Comparison of ENCODE assay signal across 8 mouse cellular contexts in the genomic region with DNA sequence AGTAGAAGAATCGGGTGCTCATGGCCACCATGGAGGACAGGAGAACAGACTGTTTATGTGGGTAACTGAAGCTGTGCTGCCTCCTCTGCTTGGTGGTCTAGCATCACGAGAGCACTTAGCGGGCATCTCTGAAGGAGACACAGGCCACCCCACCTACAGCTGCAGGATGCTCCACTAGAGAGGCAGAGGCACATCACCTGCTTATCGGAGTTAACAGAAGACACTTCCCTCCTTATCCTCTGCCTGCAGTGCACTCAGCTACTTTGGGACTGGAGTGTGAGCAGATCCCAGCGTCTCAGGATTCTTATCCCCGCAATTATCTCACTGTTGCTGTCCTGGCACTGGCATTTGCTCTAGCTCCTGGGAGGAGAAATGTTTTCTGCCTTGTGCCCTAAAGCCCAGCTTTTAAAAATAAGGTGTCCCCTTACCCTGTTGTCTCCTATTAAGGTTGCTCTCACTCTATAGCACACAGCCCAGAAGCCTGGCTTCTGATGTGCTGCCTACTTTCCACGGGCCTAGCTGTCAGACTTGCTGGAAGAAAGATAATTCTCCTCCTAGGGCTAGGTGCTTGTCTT. TPM values are rescaled to one million over a fixed set of nuclear protein-coding genes. Genes with fewer than 3 reads are reported as not detected.
DNase-seq lines count a peak whose midpoint lies in the region; ATAC-seq and TF ChIP-seq lines count a peak whose summit lies in the region.

No protein-coding gene starts in this region.

- no peaks in the 10 kb centered on the region for H3K27me3 ChIP-seq in kidney, embryonic 15.5 days
- H3K27me3 ChIP-seq in kidney, adult 2 months (replicated peaks; ENCODE audit: control insufficient read depth, insufficient read depth, low read length) = no peaks in the 10 kb centered on the region
- no peaks in the 10 kb centered on the region for H3K27me3 ChIP-seq in forebrain, embryonic 11.5 days (ENCODE audit: control insufficient read depth, insufficient read depth, low read length)
- peaks cover 21% of the 10 kb centered on the region for H3K27me3 ChIP-seq in liver, embryonic 11.5 days (replicated peaks; ENCODE audit: control insufficient read depth, insufficient read depth, low read length)
- H3K27me3 ChIP-seq in spleen, adult 2 months (ENCODE audit: control insufficient read depth, insufficient read depth, low read length) = peaks cover 8% of the 10 kb centered on the region; the same call in 1 of the 2 replicates

- 0 out of 2 replicates have a peak overlapping the region, but pooled peaks have one; percentile 50 for H3K9ac ChIP-seq in kidney, embryonic 15.5 days
- peak overlapping the region; percentile 79 for H3K9ac ChIP-seq in forebrain, embryonic 11.5 days (ENCODE audit: low read length)
- peak overlapping the region; percentile 69 for H3K9ac ChIP-seq in liver, embryonic 11.5 days (ENCODE audit: low read depth, low read length)

- peak overlapping the region; percentile 72 for H3K4me2 ChIP-seq in kidney, embryonic 15.5 days
- peak overlapping the region; percentile 77; the same call in 1 of the 2 replicates for H3K4me2 ChIP-seq in forebrain, embryonic 11.5 days (ENCODE audit: low read depth, low read length, severe bottlenecking)
- H3K4me2 ChIP-seq in liver, embryonic 11.5 days = peak overlapping the region; percentile 68

- peak overlapping the region; percentile 87 for H3K27ac ChIP-seq in kidney, embryonic 15.5 days
- H3K27ac ChIP-seq in kidney, adult 2 months (ENCODE audit: insufficient read depth, low read depth, low read length) = no peak overlapping the region
- 0 out of 2 replicates have a peak overlapping the region, but pooled peaks have one; percentile 59 for H3K27ac ChIP-seq in forebrain, embryonic 11.5 days (ENCODE audit: low read depth, low read length)
- peak overlapping the region; percentile 85 for H3K27ac ChIP-seq in liver, embryonic 11.5 days (ENCODE audit: low read depth, low read length)
- peak overlapping the region; percentile 38; the same call in 1 of the 2 replicates for H3K27ac ChIP-seq in spleen, adult 2 months (ENCODE audit: insufficient read depth, low read length)

- TF ChIP-seq POLR2A in kidney, adult 2 months (IDR thresholded peaks at IDR 0.05; ENCODE audit: low read depth, low read length) = no peak
- TF ChIP-seq POLR2A in spleen, adult 2 months (IDR thresholded peaks at IDR 0.05; ENCODE audit: low read depth, low read length) = no peak

- H3K4me3 ChIP-seq in kidney, embryonic 15.5 days (replicated peaks) = peak overlapping the region; percentile 47
- no peak overlapping the region for H3K4me3 ChIP-seq in kidney, adult 2 months (ENCODE audit: insufficient read depth, low read depth, low read length)
- H3K4me3 ChIP-seq in forebrain, embryonic 11.5 days (ENCODE audit: low read depth, low read length) = peak overlapping the region; percentile 53
- H3K4me3 ChIP-seq in liver, embryonic 11.5 days (ENCODE audit: low read depth, low read length) = peak overlapping the region; percentile 51
- H3K4me3 ChIP-seq in spleen, adult 2 months (ENCODE audit: extremely low read depth, insufficient read depth, insufficient read length) = peak overlapping the region; percentile 23; the same call in 1 of the 2 replicates

- no peak for DNase-seq in kidney, adult 2 months
- peak; percentile 57 for DNase-seq in forebrain, embryonic 11.5 days (ENCODE audit: low spot score)
- DNase-seq in liver, embryonic 11.5 days (ENCODE audit: low spot score) = peak; percentile 61
- DNase-seq in spleen, adult 2 months (ENCODE audit: low read depth in 1 of 2, low spot score in 2 of 2) = no peak
- no peak for DNase-seq in layer of hippocampus, adult 9-11 months
- DNase-seq in right cerebral cortex, postnatal 36 days (ENCODE audit: low spot score in 2 of 2) = no peak
- no peak for DNase-seq in left cerebral cortex, adult 8-10 months (ENCODE audit: low spot score in 2 of 2)

- WGBS in kidney, embryonic 15.5 days = 10% methylated on average over 7 of the region's 7 CpGs
- WGBS in kidney, adult 2 months = 13% methylated on average over 7 of the region's 7 CpGs
- 25% methylated on average over 7 of the region's 7 CpGs for WGBS in forebrain, embryonic 11.5 days
- WGBS in liver, embryonic 11.5 days = 11% methylated on average over 7 of the region's 7 CpGs
- WGBS in spleen, adult 2 months = 21% methylated on average over 7 of the region's 7 CpGs

- H3K36me3 ChIP-seq in kidney, embryonic 15.5 days = peaks cover 9% of the 10 kb centered on the region; the same call in 1 of the 2 replicates
- no peaks in the 10 kb centered on the region for H3K36me3 ChIP-seq in kidney, adult 2 months (ENCODE audit: control insufficient read depth, insufficient read depth, low read length)
- H3K36me3 ChIP-seq in forebrain, embryonic 11.5 days (ENCODE audit: control insufficient read depth, insufficient read depth, low read length) = no peaks in the 10 kb centered on the region
- H3K36me3 ChIP-seq in liver, embryonic 11.5 days (ENCODE audit: control insufficient read depth, insufficient read depth, low read length) = no peaks in the 10 kb centered on the region
- no peaks in the 10 kb centered on the region for H3K36me3 ChIP-seq in spleen, adult 2 months (ENCODE audit: control insufficient read depth, insufficient read depth, low read length)

- no peak for TF ChIP-seq CTCF in kidney, adult 2 months (conservative IDR thresholded peaks at IDR 0.05; ENCODE audit: insufficient read depth, insufficient read length, low read depth, low read length)
- no peak for TF ChIP-seq CTCF in spleen, adult 2 months (IDR thresholded peaks at IDR 0.05; ENCODE audit: extremely low read depth, insufficient read depth, insufficient read length, insufficient replicate concordance)

- no peak; the same call in 1 of the 2 replicates for ATAC-seq in kidney, embryonic 15.5 days (replicated peaks; ENCODE audit: low FRiP score)
- no peak for ATAC-seq in forebrain, embryonic 11.5 days (replicated peaks; ENCODE audit: low FRiP score)
- peak; percentile 91 for ATAC-seq in liver, embryonic 11.5 days (replicated peaks; ENCODE audit: low FRiP score)

- H3K9me3 ChIP-seq in kidney, embryonic 15.5 days (replicated peaks) = no peaks in the 10 kb centered on the region
- no peaks in the 10 kb centered on the region for H3K9me3 ChIP-seq in forebrain, embryonic 11.5 days (ENCODE audit: control insufficient read depth, low read length)
- H3K9me3 ChIP-seq in liver, embryonic 11.5 days (ENCODE audit: control insufficient read depth, low read length) = no peaks in the 10 kb centered on the region

- peaks cover 74% of the 10 kb centered on the region for H3K4me1 ChIP-seq in kidney, embryonic 15.5 days
- no peaks in the 10 kb centered on the region for H3K4me1 ChIP-seq in kidney, adult 2 months (ENCODE audit: control insufficient read depth, insufficient read depth, low read length)
- H3K4me1 ChIP-seq in forebrain, embryonic 11.5 days (replicated peaks; ENCODE audit: control insufficient read depth, insufficient read depth, low read length) = peaks cover 53% of the 10 kb centered on the region
- H3K4me1 ChIP-seq in liver, embryonic 11.5 days (replicated peaks; ENCODE audit: control insufficient read depth, insufficient read depth, low read length) = peaks cover 66% of the 10 kb centered on the region
- no peaks in the 10 kb centered on the region; the same call in 1 of the 2 replicates for H3K4me1 ChIP-seq in spleen, adult 2 months (ENCODE audit: control insufficient read depth, insufficient read depth, insufficient read length)

RNA-seq across cellular contexts. Expression of a gene that starts 1.6 kb away (rescaled TPM):
- 8.7 and 9.4 TPM in 2 replicates for polyA plus RNA-seq in kidney, embryonic 15.5 days (2015; fragmentation: Nextera tagmentation; extraction: Ambion mirVana)
- polyA plus RNA-seq in kidney, adult 2 months (2012; rRNA removed) = 0.46 and 0.48 TPM in 2 replicates
- polyA plus RNA-seq in forebrain, embryonic 11.5 days (2014; fragmentation: Nextera tagmentation; extraction: Ambion mirVana) = 12.7 and 13.2 TPM in 2 replicates
- 11.4 and 14.2 TPM in 2 replicates for polyA plus RNA-seq in liver, embryonic 11.5 days (2014; fragmentation: Nextera tagmentation; extraction: Ambion mirVana)
- polyA plus RNA-seq in spleen, adult 2 months (2012; rRNA removed) = 28.2 and 42.6 TPM in 2 replicates
- 10 to 100 TPM; 67.7 to 77.9 (median 74.4) TPM for total RNA-seq in left cerebral cortex, adult 8-10 months (2022)

RNA-seq across cellular contexts. Expression of a gene that starts 8.0 kb away (rescaled TPM):
- 13.2 and 13.7 TPM in 2 replicates for polyA plus RNA-seq in kidney, embryonic 15.5 days (2015; fragmentation: Nextera tagmentation; extraction: Ambion mirVana)
- polyA plus RNA-seq in kidney, adult 2 months (2012; rRNA removed) = 2.0 TPM in 2 replicates
- 3.7 and 4.3 TPM in 2 replicates for polyA plus RNA-seq in forebrain, embryonic 11.5 days (2014; fragmentation: Nextera tagmentation; extraction: Ambion mirVana)
- 2.9 and 3.3 TPM in 2 replicates for polyA plus RNA-seq in liver, embryonic 11.5 days (2014; fragmentation: Nextera tagmentation; extraction: Ambion mirVana)
- polyA plus RNA-seq in spleen, adult 2 months (2012; rRNA removed) = 0.28 and 0.32 TPM in 2 replicates
- 1 to 10 TPM in 2 of 4 experiments, under 1 TPM in 2; 0.89 to 2.3 (median 1.3) TPM for total RNA-seq in left cerebral cortex, adult 8-10 months (2022)

RNA-seq across cellular contexts. Expression of a gene that starts 8.3 kb away (rescaled TPM):
- polyA plus RNA-seq in kidney, embryonic 15.5 days (2015; fragmentation: Nextera tagmentation; extraction: Ambion mirVana) = 29.1 and 31.6 TPM in 2 replicates
- polyA plus RNA-seq in kidney, adult 2 months (2012; rRNA removed) = 9.3 and 11.1 TPM in 2 replicates
- polyA plus RNA-seq in forebrain, embryonic 11.5 days (2014; fragmentation: Nextera tagmentation; extraction: Ambion mirVana) = 44.5 and 45.1 TPM in 2 replicates
- polyA plus RNA-seq in liver, embryonic 11.5 days (2014; fragmentation: Nextera tagmentation; extraction: Ambion mirVana) = 59.3 and 63.4 TPM in 2 replicates
- polyA plus RNA-seq in spleen, adult 2 months (2012; rRNA removed) = 12.8 and 13.3 TPM in 2 replicates
- 10 to 100 TPM in 2 of 4 experiments, 1 to 10 TPM in 2; 9.1 to 11.1 (median 10.3) TPM for total RNA-seq in left cerebral cortex, adult 8-10 months (2022)

RNA-seq across cellular contexts. Expression of a gene that starts 20.5 kb away (rescaled TPM):
- 29.8 and 30.2 TPM in 2 replicates for polyA plus RNA-seq in kidney, embryonic 15.5 days (2015; fragmentation: Nextera tagmentation; extraction: Ambion mirVana)
- 59.6 and 65.8 TPM in 2 replicates for polyA plus RNA-seq in kidney, adult 2 months (2012; rRNA removed)
- polyA plus RNA-seq in forebrain, embryonic 11.5 days (2014; fragmentation: Nextera tagmentation; extraction: Ambion mirVana) = 27.7 and 28.4 TPM in 2 replicates
- 26.5 and 28.8 TPM in 2 replicates for polyA plus RNA-seq in liver, embryonic 11.5 days (2014; fragmentation: Nextera tagmentation; extraction: Ambion mirVana)
- 24.2 and 27.1 TPM in 2 replicates for polyA plus RNA-seq in spleen, adult 2 months (2012; rRNA removed)
- total RNA-seq in left cerebral cortex, adult 8-10 months (2022) = 10 to 100 TPM; 38.3 to 42.1 (median 40.2) TPM

RNA-seq across cellular contexts. Expression of a gene that starts 39.8 kb away (rescaled TPM):
- 86.7 and 109 TPM in 2 replicates for polyA plus RNA-seq in kidney, embryonic 15.5 days (2015; fragmentation: Nextera tagmentation; extraction: Ambion mirVana)
- polyA plus RNA-seq in kidney, adult 2 months (2012; rRNA removed) = 232 and 288 TPM in 2 replicates
- polyA plus RNA-seq in forebrain, embryonic 11.5 days (2014; fragmentation: Nextera tagmentation; extraction: Ambion mirVana) = 30.4 and 35.7 TPM in 2 replicates
- polyA plus RNA-seq in liver, embryonic 11.5 days (2014; fragmentation: Nextera tagmentation; extraction: Ambion mirVana) = 38.4 and 43.2 TPM in 2 replicates
- polyA plus RNA-seq in spleen, adult 2 months (2012; rRNA removed) = 135 and 186 TPM in 2 replicates
- total RNA-seq in left cerebral cortex, adult 8-10 months (2022) = 1 to 10 TPM; 6.6 to 9.6 (median 7.8) TPM

Comparison
In these comparisons a context has a peak if more than half of its experiments do, and no peak if none do; other contexts are left out.
1. DNase-seq: peak in forebrain, embryonic 11.5 days (single experiment) and liver, embryonic 11.5 days (single experiment); none in kidney, adult 2 months (single experiment), spleen, adult 2 months (0 of 2), layer of hippocampus, adult 9-11 months (single experiment), right cerebral cortex, postnatal 36 days (0 of 2) and left cerebral cortex, adult 8-10 months (0 of 2).
2. Peak in every context shown above with its lines, with median percentiles within 50 percentile points of each other: H3K4me2 ChIP-seq and H3K9ac ChIP-seq.